Mouse (Mus musculus) embryonic facial prominence, embryonic 11.5 days (tissue): Measurements from ENCODE around the gene Cryzl1. TPM values are rescaled to one million over a fixed set of nuclear protein-coding genes. Genes with fewer than 3 reads are reported as not detected.

Experiments
- ATAC-seq: fragments of 200-750 bp; cut with Nextera tagmentation; replicated peaks from 2 replicates; pipeline ENCODE4 v1.8.0; 2017; ENCODE audit warnings: low read depth; ENCODE audit not compliant: insufficient number of reproducible peaks, low FRiP score, low TSS enrichment
- DNase-seq: peaks from one replicate; pipeline ENCODE4 v3.0.0-alpha.2; 2015; ENCODE audit warnings: low spot score
- H3K27ac ChIP-seq: fragments of 300-500 bp; sonication (generic); replicated peaks from 2 replicates; pipeline ENCODE4 v1.5.1; 2014; ENCODE audit warnings: mild to moderate bottlenecking, low read depth, low read length, control low read depth
- H3K27me3 ChIP-seq: fragments of 300-500 bp; sonication (generic); 2 replicates; pipeline ENCODE4 v1.6.1; 2014; ENCODE audit warnings: mild to moderate bottlenecking, low read length, moderate library complexity, mixed read lengths; ENCODE audit not compliant: control insufficient read depth, insufficient read depth
- H3K36me3 ChIP-seq: fragments of 300-500 bp; sonication (generic); replicated peaks from 2 replicates; pipeline ENCODE4 v1.6.1; 2014; ENCODE audit warnings: low read depth, mild to moderate bottlenecking, low read length, moderate library complexity, mixed read lengths; ENCODE audit not compliant: control insufficient read depth, insufficient read depth
- H3K4me1 ChIP-seq: fragments of 300-500 bp; sonication (generic); 2 replicates; pipeline ENCODE4 v1.6.1; 2014; ENCODE audit warnings: low read length, mixed read lengths; ENCODE audit not compliant: control insufficient read depth, insufficient read depth
- H3K4me2 ChIP-seq: fragments of 300-500 bp; sonication (generic); 2 replicates; pipeline ENCODE4 v1.6.1; 2014; ENCODE audit warnings: low read depth, mild to moderate bottlenecking, control low read depth, low read length, moderate library complexity
- H3K4me3 ChIP-seq: fragments of 300-500 bp; sonication (generic); 2 replicates; pipeline ENCODE4 v1.5.1; 2014; ENCODE audit warnings: low read depth, low read length, control low read depth
- H3K9ac ChIP-seq: fragments of 300-500 bp; sonication (generic); replicated peaks from 2 replicates; pipeline ENCODE4 v1.6.1; 2014; ENCODE audit warnings: mild to moderate bottlenecking, control low read depth, low read length
- H3K9me3 ChIP-seq: fragments of 300-500 bp; sonication (generic); replicated peaks from 2 replicates; pipeline ENCODE4 v1.6.1; 2016; ENCODE audit warnings: mild to moderate bottlenecking, low read length, inconsistent platforms, mixed read lengths; ENCODE audit not compliant: control insufficient read depth
- WGBS: fragments of 180-500 bp; shearing (Covaris S2); extraction: QIAGEN DNeasy Blood & Tissue Kit; methylation state at CpG from one replicate; pipeline ENCODE4 v1.1.7; 2014; 5-methylcytosine and 5-hydroxymethylcytosine counted together
- polyA plus RNA-seq: library from polyadenylated mRNA; unstranded; fragments of >200 nt; fragmentation: Nextera tagmentation; extraction: Ambion mirVana; gene quantifications from 2 replicates; pipeline ENCODE4 v1.2.1, GENCODE M21; 2014

Cryzl1 gene
- 66.7 and 76.4 TPM in 2 replicates for polyA plus RNA-seq

- WGBS: 1% methylated on average over 46 of the region's 46 CpGs
- no peaks in the 10 kb centered on the region for H3K36me3 ChIP-seq
- peak; percentile 95 for ATAC-seq
These were observed at the start of gene Cryzl1 for GRCm38 (mm10) chr16:91728123-91729065. TSS of gene Cryzl1 (minus strand) at chr16:91728975.

GRCm38 (mm10) chr16:91772586-91772985 is 43.8 kb upstream of the Cryzl1 start:
- H3K4me3 ChIP-seq: no peak overlapping the region
- no peak overlapping the region for H3K9ac ChIP-seq
- H3K27ac ChIP-seq: no peak overlapping the region
- no peak for ATAC-seq
- WGBS: 72% methylated on average over 7 of the region's 7 CpGs
- H3K4me1 ChIP-seq: no peaks in the 10 kb centered on the region; the same call in 1 of the 2 replicates
- no peak overlapping the region for H3K4me2 ChIP-seq
- H3K9me3 ChIP-seq: no peaks in the 10 kb centered on the region
- no peak for DNase-seq
- no peaks in the 10 kb centered on the region for H3K27me3 ChIP-seq
- H3K36me3 ChIP-seq: no peaks in the 10 kb centered on the region

More at GRCm38 (mm10) chr16:91728123-91729065, at the start of gene Cryzl1:
- Histone ChIP-seq H3K4me1 (no peaks in the 10 kb centered on the region), H3K9me3 (no peaks in the 10 kb centered on the region), H3K4me3 (peak within 1 kb of the TSS; percentile 93), H3K27ac (peak within 1 kb of the TSS; percentile 93), H3K4me2 (peak within 1 kb of the TSS; percentile 56), H3K27me3 (no peaks in the 10 kb centered on the region), H3K9ac (peak within 1 kb of the TSS; percentile 95)
- peak; percentile 99 for DNase-seq

DNA sequence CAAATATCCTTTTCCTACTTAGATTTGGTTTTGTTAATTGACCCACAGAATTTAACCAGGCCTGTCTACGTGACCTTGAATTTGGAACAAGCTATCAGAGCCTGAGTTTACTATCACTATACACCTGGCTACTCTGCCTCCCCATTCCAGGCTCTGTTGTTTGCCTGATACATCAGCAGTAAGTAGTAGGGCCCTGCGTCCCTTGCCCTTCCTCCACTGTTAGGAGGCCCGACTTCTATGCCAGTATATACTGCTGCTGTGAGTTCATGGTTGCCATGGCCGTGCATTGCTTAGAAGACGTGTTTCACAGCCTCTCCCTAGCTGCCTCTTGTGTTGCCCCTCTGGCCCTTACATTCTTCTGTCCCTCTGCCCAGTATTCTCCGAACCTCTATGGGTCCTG is 42.6 kb upstream of the Cryzl1 start:
- H3K9ac ChIP-seq: no peak overlapping the region
- ATAC-seq (no peak), DNase-seq (no peak)
- no peak overlapping the region for H3K4me3 ChIP-seq
- 83% methylated on average over 6 of the region's 6 CpGs for WGBS
- no peaks in the 10 kb centered on the region for H3K9me3 ChIP-seq
- H3K4me2 ChIP-seq: no peak overlapping the region
- H3K4me1 ChIP-seq: no peaks in the 10 kb centered on the region; the same call in 1 of the 2 replicates
- no peak overlapping the region for H3K27ac ChIP-seq
- no peaks in the 10 kb centered on the region for H3K36me3 ChIP-seq
- H3K27me3 ChIP-seq: no peaks in the 10 kb centered on the region

GRCm38 (mm10) chr16:91770662-91771061 is 41.9 kb upstream of the Cryzl1 start:
- Histone ChIP-seq H3K9me3 (no peaks in the 10 kb centered on the region), H3K9ac (no peak overlapping the region), H3K36me3 (no peaks in the 10 kb centered on the region), H3K4me2 (no peak overlapping the region), H3K27ac (no peak overlapping the region), H3K27me3 (no peaks in the 10 kb centered on the region), H3K4me3 (no peak overlapping the region), H3K4me1 (no peaks in the 10 kb centered on the region; the same call in 1 of the 2 replicates)
- WGBS: 29% methylated on average over 5 of the region's 5 CpGs
- peak; percentile 84 for ATAC-seq
- no peak for DNase-seq

DNA sequence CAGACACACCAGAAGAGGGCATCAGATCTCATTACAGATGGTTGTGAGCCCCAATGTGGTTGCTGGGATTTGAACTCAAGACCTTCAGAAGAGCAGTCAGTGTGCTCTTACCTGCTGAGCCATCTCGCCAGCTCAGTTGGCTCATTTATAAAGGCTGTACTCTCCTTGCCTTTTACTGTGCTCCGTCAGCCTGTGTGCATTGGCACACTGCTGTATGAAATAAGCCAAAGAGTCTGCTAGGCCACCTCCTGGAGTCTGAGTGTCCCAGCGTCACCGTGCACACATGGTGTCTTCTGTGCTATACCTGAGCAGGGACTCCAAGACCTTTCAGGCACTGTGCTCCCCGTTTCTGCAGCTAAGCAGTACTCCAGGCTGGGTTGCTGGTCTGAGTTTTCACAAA is 41.1 kb upstream of the Cryzl1 start:
- Histone ChIP-seq H3K27me3 (no peaks in the 10 kb centered on the region), H3K9ac (no peak overlapping the region), H3K9me3 (no peaks in the 10 kb centered on the region), H3K27ac (no peak overlapping the region), H3K4me2 (no peak overlapping the region), H3K4me1 (no peaks in the 10 kb centered on the region; the same call in 1 of the 2 replicates), H3K36me3 (no peaks in the 10 kb centered on the region), H3K4me3 (no peak overlapping the region)
- DNase-seq: no peak
- 78% methylated on average over 5 of the region's 5 CpGs for WGBS
- ATAC-seq: no peak

- H3K9me3 ChIP-seq: no peaks in the 10 kb centered on the region
- DNase-seq (no peak), ATAC-seq (no peak)
- WGBS: 94% methylated on average over 6 of the region's 6 CpGs
- H3K36me3 ChIP-seq: no peaks in the 10 kb centered on the region
- no peaks in the 10 kb centered on the region; the same call in 1 of the 2 replicates for H3K4me1 ChIP-seq
- no peak overlapping the region for H3K4me3 ChIP-seq
- H3K9ac ChIP-seq: no peak overlapping the region
- no peaks in the 10 kb centered on the region for H3K27me3 ChIP-seq
- no peak overlapping the region for H3K4me2 ChIP-seq
- no peak overlapping the region for H3K27ac ChIP-seq
These were observed 39.8 kb upstream of the Cryzl1 start for GRCm38 (mm10) chr16:91768586-91768985.

GRCm38 (mm10) chr16:91767165-91767701 is 38.5 kb upstream of the Cryzl1 start:
- no peak for DNase-seq
- WGBS: 87% methylated on average over 11 of the region's 11 CpGs
- H3K4me1 ChIP-seq: no peaks in the 10 kb centered on the region; the same call in 1 of the 2 replicates

GRCm38 (mm10) chr16:91765816-91766210 is 37.0 kb upstream of the Cryzl1 start:
- Histone ChIP-seq H3K4me1 (no peaks in the 10 kb centered on the region), H3K9me3 (no peaks in the 10 kb centered on the region), H3K27ac (no peak overlapping the region), H3K4me3 (no peak overlapping the region), H3K36me3 (no peaks in the 10 kb centered on the region), H3K27me3 (no peaks in the 10 kb centered on the region), H3K9ac (no peak overlapping the region), H3K4me2 (no peak overlapping the region)
- 90% methylated on average over 15 of the region's 15 CpGs for WGBS
- no peak for DNase-seq
- ATAC-seq: no peak

More at GRCm38 (mm10) chr16:91767165-91767701, 38.5 kb upstream of the Cryzl1 start:
- Histone ChIP-seq H3K4me2 (no peak overlapping the region), H3K27me3 (no peaks in the 10 kb centered on the region), H3K36me3 (no peaks in the 10 kb centered on the region), H3K9ac (no peak overlapping the region), H3K9me3 (no peaks in the 10 kb centered on the region), H3K27ac (no peak overlapping the region), H3K4me3 (no peak overlapping the region)
- no peak for ATAC-seq
